Mouse (Mus musculus): ENCODE measurements around the gene Prim2.
A peak's percentile ranks its signal among the peaks of the same experiment; 100 is the strongest.

Gene Prim2

DNA sequence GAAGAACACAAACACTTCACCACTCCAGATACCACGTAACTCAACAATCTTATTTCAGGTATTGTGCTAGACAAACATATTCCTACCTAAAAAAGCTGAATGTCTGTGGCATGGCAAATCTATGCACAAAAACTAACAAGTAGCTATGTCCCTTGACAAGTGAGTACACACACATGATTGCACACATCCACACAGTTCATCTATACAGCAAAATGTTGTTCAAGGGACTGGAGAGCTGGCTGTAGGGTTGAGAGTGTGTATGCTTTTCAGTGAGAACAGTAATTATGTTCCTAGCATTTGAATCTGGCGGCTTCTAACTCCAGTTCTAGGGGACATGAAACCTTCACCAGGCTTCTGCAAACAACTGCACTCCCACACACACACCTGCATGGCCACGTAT is 69.9 kb downstream of the Prim2 start:
- DNase-seq = no peak

DNA sequence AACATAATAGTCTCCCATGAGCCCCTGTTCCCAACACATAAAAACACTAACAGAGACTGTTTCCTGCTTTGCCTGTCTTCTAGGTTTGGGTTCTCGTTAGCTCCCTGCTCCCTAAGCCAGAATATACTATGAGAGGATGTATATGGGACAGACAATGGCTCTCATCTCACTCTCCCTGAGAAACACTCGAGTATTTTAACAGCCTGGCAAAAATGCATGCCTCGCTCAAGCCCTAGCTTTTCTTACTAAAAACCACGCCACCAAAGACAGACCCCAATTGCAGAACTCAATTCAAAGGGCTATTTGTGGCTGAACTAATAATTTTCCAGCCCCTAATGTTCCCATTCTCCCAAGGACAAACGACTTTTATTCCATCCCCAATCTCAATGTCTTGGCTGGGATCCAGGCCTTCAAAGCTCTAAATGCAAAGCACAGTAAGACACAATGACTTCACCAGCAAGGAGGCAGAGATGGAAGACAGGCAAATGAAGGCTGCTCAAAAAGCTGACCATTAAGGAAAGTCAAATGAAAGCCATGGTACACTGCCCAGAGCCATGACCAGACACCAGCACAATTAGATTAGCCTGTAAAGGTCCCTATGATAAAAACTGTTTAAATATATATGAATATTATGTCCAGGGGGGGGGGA is 70.5 kb downstream of the Prim2 start:
- no peak for DNase-seq

DNA sequence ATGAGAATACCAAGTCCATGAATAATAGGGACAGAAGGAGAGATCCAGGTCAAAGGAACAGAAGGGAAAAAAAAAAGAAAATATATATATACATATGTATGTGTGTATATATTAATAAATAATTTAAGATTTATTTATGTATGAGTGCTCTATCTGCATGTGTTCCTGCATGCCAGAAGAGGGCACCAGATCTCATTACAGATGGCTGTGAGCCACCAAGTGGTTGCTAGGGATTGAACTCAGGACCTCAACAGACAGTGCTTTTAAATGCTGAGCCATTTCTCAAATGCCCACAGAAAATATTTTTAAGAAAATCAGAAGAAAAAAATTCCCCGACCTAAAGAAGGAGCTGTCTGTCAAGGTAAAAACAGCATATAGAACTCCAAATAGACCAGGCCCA is 72.6 kb downstream of the Prim2 start:
- no peak for DNase-seq

GRCm38 (mm10) chr1:33595936-33596335 is 73.7 kb downstream of the Prim2 start:
- DNase-seq = no peak

DNA sequence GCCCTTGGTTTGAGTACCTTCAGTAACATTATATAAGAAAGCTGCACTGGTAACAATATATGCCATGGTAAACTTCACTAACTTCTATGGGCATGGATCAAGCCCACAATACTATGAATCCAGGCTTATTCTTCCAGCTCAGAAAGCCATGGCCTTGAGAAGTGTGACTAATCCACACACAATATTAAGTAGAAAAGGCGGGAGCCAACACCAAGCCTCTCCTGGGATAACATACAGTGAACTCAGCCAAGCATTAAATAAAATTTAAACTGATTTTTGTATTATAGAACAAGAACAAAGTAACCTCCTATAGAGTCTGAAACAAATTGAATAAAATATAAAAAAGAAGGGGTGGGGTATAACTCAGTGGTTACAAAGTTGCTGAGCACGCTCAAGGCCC is 74.6 kb downstream of the Prim2 start:
- no peak for DNase-seq

DNA sequence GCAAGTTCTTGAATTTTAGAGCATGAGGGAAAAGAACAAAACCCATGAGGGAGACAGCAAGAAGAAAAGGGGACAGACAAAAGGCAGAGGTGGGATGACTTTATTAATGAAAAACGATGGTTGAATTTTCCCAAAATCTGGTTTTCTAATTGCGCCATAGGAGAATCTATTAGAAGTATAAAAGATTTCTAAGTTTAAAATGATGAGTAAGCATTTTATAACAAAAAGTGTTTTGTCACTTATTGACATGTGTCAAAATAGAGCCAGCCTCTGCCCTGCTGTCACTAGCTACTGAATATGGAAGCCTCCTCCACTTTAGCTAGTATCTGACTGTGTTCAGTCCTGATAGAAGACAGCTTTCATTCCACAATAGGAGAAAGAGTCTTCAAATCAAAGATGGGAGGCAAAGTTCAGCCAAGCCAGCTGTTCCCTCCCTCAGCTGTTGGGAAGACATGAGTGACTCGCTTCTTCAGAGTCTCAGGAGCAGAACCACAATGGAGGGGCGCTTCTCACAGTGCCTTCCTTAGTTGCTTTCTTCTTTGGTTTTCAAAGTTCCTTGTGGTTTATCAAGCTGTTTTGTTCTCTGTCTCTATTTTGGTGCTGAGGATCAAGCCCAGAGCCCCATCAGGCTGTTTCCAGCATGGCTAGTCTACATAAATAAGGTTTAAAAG is 75.7 kb downstream of the Prim2 start:
- no peak for DNase-seq

GRCm38 (mm10) chr1:33591997-33592608 is 77.5 kb downstream of the Prim2 start:
- no peak for DNase-seq

DNA sequence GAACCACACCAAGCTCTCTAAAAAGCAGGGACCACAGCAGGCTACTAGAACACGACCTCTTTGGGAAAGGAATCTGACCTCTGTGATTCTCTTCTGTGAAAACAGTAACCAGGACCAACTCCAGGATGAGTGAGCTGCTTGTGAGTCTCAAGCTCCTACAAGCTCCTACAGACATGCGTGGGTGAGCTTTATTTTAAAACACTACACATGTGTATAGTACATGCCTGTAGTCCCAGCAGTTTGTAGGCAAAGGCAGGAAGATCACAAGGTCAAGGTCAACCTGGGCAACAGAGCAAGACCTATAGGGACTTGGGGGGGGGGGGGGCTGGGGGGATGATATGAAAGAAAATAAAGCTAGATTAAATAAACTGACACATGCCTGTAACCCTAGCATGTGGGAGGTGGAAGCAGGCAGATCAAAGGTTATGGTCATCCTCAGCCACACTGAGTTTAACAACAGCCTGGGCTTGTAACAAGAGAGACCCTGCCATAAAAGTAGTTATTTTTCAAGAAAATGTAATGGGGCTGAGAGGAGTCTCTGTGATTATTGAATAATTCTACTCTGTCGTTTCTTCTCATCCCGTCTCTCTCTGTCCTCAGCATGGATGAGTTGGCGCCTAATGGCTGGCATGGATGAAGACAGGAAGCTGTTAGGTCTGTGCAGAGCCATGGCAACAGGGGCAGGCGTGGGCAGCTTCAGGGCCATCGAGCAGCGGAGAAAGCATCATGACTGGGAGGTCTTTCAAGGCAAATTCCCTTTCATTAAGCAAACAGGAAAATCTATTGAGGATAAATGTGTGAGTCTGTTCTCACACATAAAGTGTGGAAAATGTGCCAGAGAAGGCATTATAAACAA is 78.8 kb downstream of the Prim2 start:
- peak; percentile 61 for DNase-seq

- no peak for DNase-seq
These were observed 80.1 kb downstream of the Prim2 start for GRCm38 (mm10) chr1:33589531-33589930.

DNA sequence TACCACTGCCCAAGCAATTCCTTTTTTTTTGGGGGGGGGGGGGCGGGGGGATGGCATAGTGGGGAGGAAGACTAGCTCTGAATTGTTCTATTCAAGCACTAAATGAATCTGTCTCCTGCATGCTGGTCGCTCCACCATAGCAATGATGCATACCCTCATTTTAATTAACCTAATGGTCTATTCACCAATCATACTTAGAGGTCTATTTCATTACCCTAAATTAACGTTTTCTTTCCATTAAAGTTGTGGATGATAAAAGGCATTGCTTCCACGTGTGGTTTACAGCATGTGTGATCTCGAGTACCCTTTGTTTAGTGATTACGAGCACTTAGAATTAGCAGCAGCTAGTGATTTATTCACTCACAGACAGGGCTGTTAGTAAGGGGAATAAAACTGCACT is 81.0 kb downstream of the Prim2 start:
- no peak for DNase-seq

GRCm38 (mm10) chr1:33584590-33584978 is 85.0 kb downstream of the Prim2 start:
- DNase-seq = no peak

- no peak for DNase-seq
These were observed 85.6 kb downstream of the Prim2 start for GRCm38 (mm10) chr1:33583817-33584589.

- DNase-seq = no peak
These were observed 91.0 kb downstream of the Prim2 start for GRCm38 (mm10) chr1:33578593-33578992.

DNA sequence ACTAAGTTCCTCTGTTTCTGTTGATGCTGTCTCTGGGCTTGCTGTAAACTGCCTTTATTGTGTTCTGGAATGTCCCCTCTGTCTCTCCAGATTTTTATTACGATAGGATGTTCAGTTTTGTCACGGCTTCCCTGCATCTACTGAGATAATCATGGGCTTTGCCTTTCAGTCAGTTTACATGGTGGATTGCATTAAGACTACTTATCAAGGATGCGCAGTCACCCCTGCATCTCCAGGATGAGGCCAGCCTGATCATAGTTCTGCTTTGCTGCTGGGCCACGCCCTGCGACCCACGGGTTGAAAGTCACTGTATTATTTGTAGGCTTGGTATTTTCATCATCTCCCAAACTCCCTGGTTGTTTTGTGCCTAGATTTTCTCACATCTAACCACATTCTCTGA is 95.1 kb downstream of the Prim2 start:
- no peak for DNase-seq

GRCm38 (mm10) chr1:33565764-33566401 is 103.7 kb downstream of the Prim2 start:
- DNase-seq = no peak

DNA sequence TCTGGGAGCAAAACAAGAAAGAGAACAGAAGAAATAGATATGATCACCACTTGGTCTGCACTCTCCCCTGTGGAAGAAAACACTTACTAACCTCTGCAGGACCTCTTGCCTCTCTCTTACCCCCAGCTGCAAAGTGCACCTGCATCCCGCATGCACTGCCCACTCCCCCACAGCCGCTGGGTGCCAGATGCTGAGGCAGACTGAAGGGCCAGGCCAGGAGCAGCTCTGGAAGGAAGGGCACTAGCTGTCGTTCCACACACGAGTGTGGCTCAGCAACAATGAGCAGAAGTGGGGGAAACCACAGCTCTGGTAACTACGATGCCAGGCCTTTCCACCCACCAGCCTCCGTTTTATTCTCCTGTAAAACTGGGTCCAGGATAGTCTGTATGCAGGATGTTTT is 105.6 kb downstream of the Prim2 start:
- DNase-seq = no peak

DNA sequence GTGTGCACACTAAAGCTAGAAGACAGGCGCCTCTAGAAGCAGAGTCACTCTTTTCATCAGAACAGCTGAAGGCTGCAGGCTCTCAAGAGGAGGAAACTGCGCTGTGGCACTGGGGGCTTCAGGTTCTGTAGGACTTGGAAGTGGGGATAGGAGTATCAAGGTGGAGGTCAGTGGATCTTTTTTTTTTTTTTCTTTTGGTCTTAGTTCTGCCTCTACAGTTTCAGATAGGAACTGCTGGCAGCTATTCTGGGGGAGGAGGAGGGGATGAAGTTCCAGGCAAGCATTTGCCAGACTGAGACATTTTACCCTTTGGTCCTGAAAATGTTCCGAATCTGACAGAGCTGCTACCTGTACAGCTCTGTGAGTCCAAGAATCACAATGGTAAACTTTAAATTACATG is 106.0 kb downstream of the Prim2 start:
- no peak for DNase-seq

DNA sequence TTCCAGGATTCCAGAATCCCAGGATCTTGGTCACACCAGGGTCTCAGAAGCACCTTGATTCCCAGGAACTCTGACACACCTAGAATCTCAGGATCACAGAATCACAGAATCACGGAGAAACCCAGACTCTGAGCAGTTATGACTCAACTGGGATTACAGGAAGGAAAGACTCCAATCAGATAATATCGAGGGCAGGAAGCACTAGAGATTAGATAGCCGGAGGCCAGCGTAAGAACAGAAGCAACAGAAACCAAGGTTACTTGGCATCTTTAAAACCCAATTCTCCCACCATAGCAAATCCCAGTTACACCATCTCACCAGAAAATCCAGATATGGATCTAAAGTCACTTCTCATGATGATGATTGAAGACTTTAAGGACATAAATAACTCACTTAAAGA is 113.0 kb downstream of the Prim2 start:
- DNase-seq = no peak

- no peak for DNase-seq
These were observed 114.0 kb downstream of the Prim2 start for GRCm38 (mm10) chr1:33555626-33556025.

DNA sequence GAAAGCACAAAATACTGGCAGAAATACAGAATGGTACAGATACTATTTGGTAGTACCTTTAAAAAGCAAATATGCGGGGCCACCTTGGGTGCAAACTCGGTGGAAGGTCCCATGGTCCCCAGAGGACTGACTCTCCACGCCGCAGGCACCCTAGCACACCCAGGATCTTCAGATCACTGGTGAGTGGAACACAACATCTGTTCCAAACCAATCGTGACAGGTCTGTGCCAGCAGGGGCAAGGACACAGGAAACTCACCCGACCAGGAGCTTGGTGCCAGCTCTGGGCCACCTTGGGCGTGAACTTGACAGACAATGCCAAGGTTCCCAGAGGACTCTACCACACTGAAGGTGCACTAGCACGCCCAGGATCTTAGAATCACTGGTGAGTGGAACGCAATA is 118.2 kb downstream of the Prim2 start:
- no peak for DNase-seq

DNA sequence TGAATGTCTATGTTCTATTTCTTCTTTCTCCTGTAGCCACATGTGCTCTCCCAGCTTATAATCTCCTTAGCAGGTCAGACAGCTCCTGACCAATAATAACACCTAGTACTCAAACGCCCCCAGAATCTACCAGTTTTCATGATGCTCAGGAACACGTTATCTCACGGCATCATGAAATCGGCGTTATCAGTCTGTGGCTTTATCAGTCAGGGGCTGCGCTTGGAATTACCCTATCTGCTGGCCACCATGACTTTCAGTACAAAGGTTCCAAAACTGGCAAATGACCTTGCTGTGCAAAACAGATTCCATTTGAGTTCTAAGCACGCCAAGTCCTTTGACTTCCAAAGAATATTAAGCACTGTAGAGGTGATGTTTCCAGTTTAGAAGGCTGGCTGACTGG is 127.9 kb downstream of the Prim2 start:
- DNase-seq = no peak

DNA sequence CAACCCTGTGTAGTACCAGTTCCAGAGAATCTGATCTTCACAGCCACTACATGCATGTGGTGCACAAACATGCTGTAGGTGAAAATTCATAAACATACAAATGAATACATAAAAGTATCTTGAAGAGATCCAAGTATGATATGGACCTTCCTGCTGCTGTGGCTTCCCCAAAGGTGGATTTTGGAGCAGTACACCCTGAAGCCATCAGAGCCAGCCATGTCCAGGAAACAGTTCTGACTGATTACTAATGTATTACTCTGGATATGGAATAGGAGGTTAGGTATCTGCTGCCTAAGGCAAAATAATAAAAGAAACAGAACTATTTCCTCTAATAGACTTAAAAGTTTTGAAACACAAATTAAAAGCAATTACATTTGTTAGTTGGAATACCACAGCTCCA is 131.6 kb downstream of the Prim2 start:
- no peak for DNase-seq

Measured in retina, postnatal 1 day (tissue).